Mouse (Mus musculus) intestine, postnatal 0 days (tissue): ENCODE measurements around the gene Dusp27. TPM values are rescaled to one million over a fixed set of nuclear protein-coding genes. Genes with fewer than 3 reads are reported as not detected.

Experiments
- ATAC-seq: fragments of 200-750 bp; cut with Nextera tagmentation; 2 replicates; pipeline ENCODE4 v1.8.0; 2017; ENCODE audit warnings: mild to moderate bottlenecking, moderate TSS enrichment, moderate library complexity
- H3K27ac ChIP-seq: fragments of 300-500 bp; sonication (generic); 2 replicates; pipeline ENCODE4 v1.5.1; 2014; ENCODE audit warnings: mild to moderate bottlenecking, low read depth, low read length, moderate library complexity
- H3K27me3 ChIP-seq: fragments of 300-500 bp; sonication (generic); replicated peaks from 2 replicates; pipeline ENCODE4 v1.6.1; 2014; ENCODE audit warnings: low read length, mixed read lengths; ENCODE audit not compliant: control insufficient read depth, insufficient read depth
- H3K36me3 ChIP-seq: fragments of 300-500 bp; sonication (generic); 2 replicates; pipeline ENCODE4 v1.6.1; 2014; ENCODE audit warnings: mild to moderate bottlenecking, moderate library complexity; ENCODE audit not compliant: control insufficient read depth, insufficient read depth
- H3K4me1 ChIP-seq: fragments of 300-500 bp; sonication (generic); replicated peaks from 2 replicates; pipeline ENCODE4 v1.6.1; 2014; ENCODE audit warnings: antibody characterized with exemption, low read length, mixed read lengths; ENCODE audit not compliant: control insufficient read depth, insufficient read depth
- H3K4me2 ChIP-seq: fragments of 300-500 bp; sonication (generic); replicated peaks from 2 replicates; pipeline ENCODE4 v1.6.1; 2014; ENCODE audit warnings: low read depth, mild to moderate bottlenecking, moderate library complexity
- H3K4me3 ChIP-seq: fragments of 300-500 bp; sonication (generic); 2 replicates; pipeline ENCODE4 v1.5.1; 2014; ENCODE audit warnings: low read depth, low read length
- H3K9ac ChIP-seq: fragments of 300-500 bp; sonication (generic); 2 replicates; pipeline ENCODE4 v1.6.1; 2014; ENCODE audit warnings: mild to moderate bottlenecking, low read depth, low read length
- H3K9me3 ChIP-seq: fragments of 300-500 bp; sonication (generic); 2 replicates; pipeline ENCODE4 v1.6.1; 2016; ENCODE audit warnings: mixed run types; ENCODE audit not compliant: control insufficient read depth
- CTCF ChIP-seq: sonication (generic); IDR thresholded peaks from 2 replicates; pipeline ENCODE4 v1.5.1; 2016; ENCODE audit warnings: low read depth, mild to moderate bottlenecking, control low read depth, antibody characterized with exemption, moderate library complexity
- WGBS: fragments of 180-500 bp; shearing (Covaris S2); extraction: QIAGEN DNeasy Blood & Tissue Kit; methylation state at CpG from one replicate; pipeline ENCODE4 v1.1.7; 2014; 5-methylcytosine and 5-hydroxymethylcytosine counted together
- polyA plus RNA-seq: library from polyadenylated mRNA; unstranded; fragments of >200 nt; fragmentation: Nextera tagmentation; extraction: Ambion mirVana; gene quantifications from 2 replicates; pipeline ENCODE4 v1.2.1, GENCODE M21; 2015

The Dusp27 gene
- polyA plus RNA-seq, 1 experiment from 2014 or later: 0.99 TPM

- Histone ChIP-seq H3K4me1 (no peaks in the 10 kb centered on the region), H3K9me3 (no peaks in the 10 kb centered on the region), H3K36me3 (no peaks in the 10 kb centered on the region), H3K27ac (no peak overlapping the region), H3K27me3 (no peaks in the 10 kb centered on the region), H3K4me3 (no peak overlapping the region), H3K9ac (no peak overlapping the region), H3K4me2 (no peak overlapping the region)
- WGBS: 65% methylated on average over 19 of the region's 19 CpGs
- no peak for TF ChIP-seq CTCF
- ATAC-seq: no peak
Observed at GRCm38 (mm10) chr1:166088446-166089170, 39.1 kb downstream of the Dusp27 start.

GRCm38 (mm10) chr1:166077052-166077735, 50.5 kb downstream of the Dusp27 start:
- H3K36me3 ChIP-seq: no peaks in the 10 kb centered on the region
- WGBS: 54% methylated on average over 6 of the region's 6 CpGs
- peak; percentile 60; the same call in 1 of the 2 replicates for ATAC-seq
- no peaks in the 10 kb centered on the region for H3K4me1 ChIP-seq
- no peak overlapping the region for H3K9ac ChIP-seq
- H3K27ac ChIP-seq: no peak overlapping the region
- no peaks in the 10 kb centered on the region for H3K9me3 ChIP-seq
- H3K4me3 ChIP-seq: no peak overlapping the region
- no peak for TF ChIP-seq CTCF
- no peaks in the 10 kb centered on the region for H3K27me3 ChIP-seq
- H3K4me2 ChIP-seq: no peak overlapping the region

GRCm38 (mm10) chr1:166067856-166068440, 59.8 kb downstream of the Dusp27 start:
- Histone ChIP-seq H3K9ac (no peak overlapping the region), H3K9me3 (no peaks in the 10 kb centered on the region), H3K27me3 (no peaks in the 10 kb centered on the region), H3K4me3 (no peak overlapping the region), H3K4me2 (no peak overlapping the region), H3K36me3 (no peaks in the 10 kb centered on the region), H3K27ac (no peak overlapping the region), H3K4me1 (no peaks in the 10 kb centered on the region)
- no peak for TF ChIP-seq CTCF
- WGBS: 55% methylated on average over 2 of the region's 2 CpGs
- ATAC-seq: 0 out of 2 replicates have a peak, but pooled peaks have one; percentile 64

GRCm38 (mm10) chr1:166063870-166064269, 63.9 kb downstream of the Dusp27 start:
- Histone ChIP-seq H3K36me3 (no peaks in the 10 kb centered on the region), H3K4me3 (no peak overlapping the region), H3K27ac (no peak overlapping the region), H3K27me3 (no peaks in the 10 kb centered on the region), H3K4me1 (no peaks in the 10 kb centered on the region), H3K9me3 (no peaks in the 10 kb centered on the region), H3K4me2 (no peak overlapping the region), H3K9ac (no peak overlapping the region)
- no peak for TF ChIP-seq CTCF
- WGBS: 75% methylated on average over 3 of the region's 3 CpGs
- ATAC-seq: no peak

- Histone ChIP-seq H3K27ac (no peak overlapping the region), H3K9me3 (no peaks in the 10 kb centered on the region), H3K27me3 (no peaks in the 10 kb centered on the region), H3K36me3 (no peaks in the 10 kb centered on the region), H3K9ac (no peak overlapping the region), H3K4me1 (no peaks in the 10 kb centered on the region), H3K4me2 (no peak overlapping the region), H3K4me3 (no peak overlapping the region)
- WGBS: 56% methylated on average over 3 of the region's 3 CpGs
- ATAC-seq: no peak
- no peak for TF ChIP-seq CTCF
Observed at GRCm38 (mm10) chr1:166061532-166061931, 66.2 kb downstream of the Dusp27 start.

- Histone ChIP-seq H3K4me2 (no peak overlapping the region), H3K27me3 (no peaks in the 10 kb centered on the region), H3K36me3 (no peaks in the 10 kb centered on the region), H3K4me3 (no peak overlapping the region), H3K4me1 (no peaks in the 10 kb centered on the region), H3K9me3 (no peaks in the 10 kb centered on the region), H3K9ac (no peak overlapping the region), H3K27ac (no peak overlapping the region)
- TF ChIP-seq CTCF: no peak
- WGBS: 60% methylated on average over 1 of the region's 1 CpGs
- ATAC-seq: no peak
Observed at GRCm38 (mm10) chr1:166060406-166060805, 67.3 kb downstream of the Dusp27 start.
